Mouse (Mus musculus): ENCODE measurements around the gene Tmem150c.

The Tmem150c gene

GRCm38 (mm10) chr5:100166591-100167491 is 7.2 kb upstream of the Tmem150c start:
- peak in 1 of 2 experiments; percentile 57 for DNase-seq

- peak; percentile 46 to 53 for DNase-seq
These were observed 3.8 kb upstream of the Tmem150c start for GRCm38 (mm10) chr5:100163368-100163767.

GRCm38 (mm10) chr5:100162857-100163256 is 3.2 kb upstream of the Tmem150c start:
- no peak for DNase-seq

GRCm38 (mm10) chr5:100162053-100162452 is 2.4 kb upstream of the Tmem150c start:
- no peak for DNase-seq

GRCm38 (mm10) chr5:100158791-100159637 is 594 bp downstream of the Tmem150c start:
- DNase-seq = peak; percentile 28 to 55

GRCm38 (mm10) chr5:100158301-100158700 is 1.3 kb downstream of the Tmem150c start:
- DNase-seq = no peak

GRCm38 (mm10) chr5:100155646-100156045 is 4.0 kb downstream of the Tmem150c start:
- DNase-seq = no peak

GRCm38 (mm10) chr5:100149967-100150366 is 9.6 kb downstream of the Tmem150c start:
- no peak for DNase-seq

GRCm38 (mm10) chr5:100144836-100145235 is 14.8 kb downstream of the Tmem150c start:
- DNase-seq = no peak

- DNase-seq = peak; percentile 52 to 84
These were observed 32.3 kb downstream of the Tmem150c start for GRCm38 (mm10) chr5:100127283-100127682.

- DNase-seq = no peak
These were observed 34.0 kb downstream of the Tmem150c start for GRCm38 (mm10) chr5:100125409-100126123.

GRCm38 (mm10) chr5:100124530-100124929 is 35.1 kb downstream of the Tmem150c start:
- DNase-seq = no peak

GRCm38 (mm10) chr5:100123283-100123682 is 36.3 kb downstream of the Tmem150c start:
- DNase-seq = no peak

- no peak for DNase-seq
These were observed 38.4 kb downstream of the Tmem150c start for GRCm38 (mm10) chr5:100121170-100121569.

- DNase-seq = no peak
These were observed 38.9 kb downstream of the Tmem150c start for GRCm38 (mm10) chr5:100120711-100121141.

- no peak for DNase-seq
These were observed 40.3 kb downstream of the Tmem150c start for GRCm38 (mm10) chr5:100119331-100119730.

GRCm38 (mm10) chr5:100113403-100113802 is 46.2 kb downstream of the Tmem150c start:
- no peak for DNase-seq

GRCm38 (mm10) chr5:100110581-100110980 is 49.0 kb downstream of the Tmem150c start:
- no peak for DNase-seq

- DNase-seq = peak; percentile 40 to 63
These were observed 49.9 kb downstream of the Tmem150c start for GRCm38 (mm10) chr5:100109543-100110282.

GRCm38 (mm10) chr5:100108866-100109265 is 50.7 kb downstream of the Tmem150c start:
- peak; percentile 42 to 77 for DNase-seq

- no peak for DNase-seq
These were observed 57.2 kb downstream of the Tmem150c start for GRCm38 (mm10) chr5:100102395-100102794.

GRCm38 (mm10) chr5:100097967-100098366 is 61.6 kb downstream of the Tmem150c start:
- DNase-seq = no peak

Data from lung, postnatal 4 days (tissue).